Mouse (Mus musculus): ENCODE measurements at regions not wholly inside any gene's neighbourhood (a gene's known extent, or its start where the extent isn't known, plus 50 kb on each side); places are given as distances from the start of the nearest gene placed in this dataset.

GRCm38 (mm10) chr16:8351424-8351823, 73.5 kb downstream of the Tmem114 start:
- H3K27me3 ChIP-seq (ENCODE audit: control insufficient read depth, insufficient read depth, low read length): no peaks in the 10 kb centered on the region
- no peaks in the 10 kb centered on the region for H3K4me1 ChIP-seq (ENCODE audit: control insufficient read depth, insufficient read depth, low read length)
- H3K79me2 ChIP-seq (ENCODE audit: control insufficient read depth, insufficient read depth, low read length): no peaks in the 10 kb centered on the region
- H3K36me3 ChIP-seq (ENCODE audit: control insufficient read depth, insufficient read depth, low read length): no peaks in the 10 kb centered on the region
- TF ChIP-seq CTCF (IDR thresholded peaks at IDR 0.05; ENCODE audit: low read depth, low read length) (no peak), POLR2A (IDR thresholded peaks at IDR 0.05; ENCODE audit: extremely low read depth, insufficient read depth, low read length) (no peak)
- H3K27ac ChIP-seq (replicated peaks; ENCODE audit: insufficient read depth, low read depth, low read length): no peak overlapping the region
- WGBS: 36% methylated on average over 4 of the region's 4 CpGs
- H3K9ac ChIP-seq (ENCODE audit: low read depth, low read length): no peak overlapping the region
- no peak for DNase-seq (ENCODE audit: extremely low read depth, low read depth, low spot score)
- no peak overlapping the region for H3K4me3 ChIP-seq (ENCODE audit: insufficient read depth, low read depth, low read length)

DNA sequence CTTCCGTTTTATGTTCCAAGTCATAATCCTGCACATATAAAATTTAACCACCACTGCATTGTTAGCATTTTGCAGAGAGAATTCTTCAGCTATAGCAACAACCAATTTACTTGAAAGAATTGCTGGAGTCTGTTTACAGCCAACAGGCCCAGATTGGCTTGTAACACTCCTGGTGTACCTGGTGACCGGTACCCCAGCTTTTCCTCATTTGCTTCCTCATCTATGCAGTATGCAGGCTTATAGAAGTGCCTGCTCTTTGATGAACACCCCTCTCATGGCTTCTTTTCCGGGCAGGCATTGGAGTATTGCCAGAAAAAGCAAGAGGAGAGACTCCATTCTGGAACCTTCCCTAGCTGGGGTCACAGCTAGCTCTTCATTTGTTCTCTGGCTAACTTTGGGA, 75.8 kb downstream of the Tmem114 start:
- H3K9ac ChIP-seq (ENCODE audit: low read depth, low read length): no peak overlapping the region
- WGBS: 74% methylated on average over 3 of the region's 3 CpGs

DNA sequence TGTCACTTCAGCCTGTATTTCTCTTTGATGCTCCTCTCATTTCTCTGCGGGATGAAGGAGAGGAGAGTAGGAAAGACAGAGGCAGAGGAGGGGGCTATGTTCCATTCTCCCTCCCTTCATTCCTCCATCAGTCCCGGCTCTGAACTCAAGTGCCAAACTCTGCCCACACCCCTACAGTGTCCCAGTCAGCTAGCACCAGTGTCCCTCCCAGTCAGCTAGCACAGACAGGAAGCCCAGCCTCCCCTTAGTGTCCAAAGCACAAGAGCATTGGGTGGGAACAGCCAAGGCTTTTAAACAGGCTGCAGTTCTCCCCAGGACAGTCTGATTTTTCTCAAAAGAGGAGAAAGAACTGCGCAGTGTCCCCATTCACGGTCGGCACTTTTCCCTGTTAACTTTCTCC, 76.3 kb downstream of the Tmem114 start:
- no peak for DNase-seq (ENCODE audit: extremely low read depth, low read depth, low spot score)
- no peak overlapping the region for H3K4me3 ChIP-seq (ENCODE audit: insufficient read depth, low read depth, low read length)
- WGBS: 68% methylated on average over 5 of the region's 5 CpGs
- H3K4me1 ChIP-seq (ENCODE audit: control insufficient read depth, insufficient read depth, low read length): no peaks in the 10 kb centered on the region
- no peaks in the 10 kb centered on the region for H3K27me3 ChIP-seq (ENCODE audit: control insufficient read depth, insufficient read depth, low read length)
- no peaks in the 10 kb centered on the region for H3K79me2 ChIP-seq (ENCODE audit: control insufficient read depth, insufficient read depth, low read length)
- TF ChIP-seq POLR2A (IDR thresholded peaks at IDR 0.05; ENCODE audit: extremely low read depth, insufficient read depth, low read length) (no peak), CTCF (IDR thresholded peaks at IDR 0.05; ENCODE audit: low read depth, low read length) (no peak)
- H3K27ac ChIP-seq (replicated peaks; ENCODE audit: insufficient read depth, low read depth, low read length): no peak overlapping the region
- no peaks in the 10 kb centered on the region for H3K36me3 ChIP-seq (ENCODE audit: control insufficient read depth, insufficient read depth, low read length)
- no peak overlapping the region for H3K9ac ChIP-seq (ENCODE audit: low read depth, low read length)

More for the DNA sequence above, 75.8 kb downstream of the Tmem114 start:
- Histone ChIP-seq H3K27me3 (ENCODE audit: control insufficient read depth, insufficient read depth, low read length) (no peaks in the 10 kb centered on the region), H3K79me2 (ENCODE audit: control insufficient read depth, insufficient read depth, low read length) (no peaks in the 10 kb centered on the region), H3K27ac (replicated peaks; ENCODE audit: insufficient read depth, low read depth, low read length) (no peak overlapping the region), H3K4me1 (ENCODE audit: control insufficient read depth, insufficient read depth, low read length) (no peaks in the 10 kb centered on the region), H3K36me3 (ENCODE audit: control insufficient read depth, insufficient read depth, low read length) (no peaks in the 10 kb centered on the region), H3K4me3 (ENCODE audit: insufficient read depth, low read depth, low read length) (no peak overlapping the region)
- DNase-seq (ENCODE audit: extremely low read depth, low read depth, low spot score): no peak
- TF ChIP-seq CTCF (IDR thresholded peaks at IDR 0.05; ENCODE audit: low read depth, low read length) (no peak), POLR2A (IDR thresholded peaks at IDR 0.05; ENCODE audit: extremely low read depth, insufficient read depth, low read length) (no peak)

DNA sequence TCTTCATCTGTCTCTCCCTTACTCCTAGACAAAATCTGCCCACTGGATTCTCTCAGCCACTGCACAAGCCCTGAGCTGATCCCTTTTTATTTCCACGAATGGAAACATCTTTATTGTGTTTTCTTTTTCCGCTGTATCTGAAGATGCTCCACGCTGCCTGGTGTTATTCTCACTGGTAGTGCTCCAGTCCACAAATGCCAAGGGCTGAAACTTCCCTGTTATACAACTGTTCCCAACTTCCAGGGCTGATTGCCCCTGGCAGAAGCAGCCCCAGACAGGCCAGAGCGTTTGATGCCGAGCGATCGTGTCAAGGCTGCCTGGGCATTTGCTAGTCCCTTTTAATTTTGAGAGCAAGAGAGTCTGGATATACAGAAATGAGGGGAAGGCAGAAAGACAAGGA, 79.7 kb downstream of the Tmem114 start:
- WGBS: 79% methylated on average over 7 of the region's 7 CpGs
- H3K4me1 ChIP-seq (ENCODE audit: control insufficient read depth, insufficient read depth, low read length): no peaks in the 10 kb centered on the region
- no peaks in the 10 kb centered on the region for H3K27me3 ChIP-seq (ENCODE audit: control insufficient read depth, insufficient read depth, low read length)
- no peaks in the 10 kb centered on the region for H3K79me2 ChIP-seq (ENCODE audit: control insufficient read depth, insufficient read depth, low read length)
- no peak for TF ChIP-seq POLR2A (IDR thresholded peaks at IDR 0.05; ENCODE audit: extremely low read depth, insufficient read depth, low read length)
- TF ChIP-seq CTCF (IDR thresholded peaks at IDR 0.05; ENCODE audit: low read depth, low read length): no peak
- no peaks in the 10 kb centered on the region for H3K36me3 ChIP-seq (ENCODE audit: control insufficient read depth, insufficient read depth, low read length)
- no peak overlapping the region for H3K9ac ChIP-seq (ENCODE audit: low read depth, low read length)
- H3K4me3 ChIP-seq (ENCODE audit: insufficient read depth, low read depth, low read length): no peak overlapping the region
- no peak overlapping the region for H3K27ac ChIP-seq (replicated peaks; ENCODE audit: insufficient read depth, low read depth, low read length)
- DNase-seq (ENCODE audit: extremely low read depth, low read depth, low spot score): no peak

GRCm38 (mm10) chr16:8333081-8333710, 91.7 kb downstream of the Tmem114 start:
- TF ChIP-seq CTCF (IDR thresholded peaks at IDR 0.05; ENCODE audit: low read depth, low read length) (no peak), POLR2A (IDR thresholded peaks at IDR 0.05; ENCODE audit: extremely low read depth, insufficient read depth, low read length) (no peak)
- H3K4me3 ChIP-seq (ENCODE audit: insufficient read depth, low read depth, low read length): no peak overlapping the region
- no peak for DNase-seq (ENCODE audit: extremely low read depth, low read depth, low spot score)
- no peaks in the 10 kb centered on the region for H3K36me3 ChIP-seq (ENCODE audit: control insufficient read depth, insufficient read depth, low read length)
- no peaks in the 10 kb centered on the region; the same call in 1 of the 2 replicates for H3K27me3 ChIP-seq (ENCODE audit: control insufficient read depth, insufficient read depth, low read length)
- H3K27ac ChIP-seq (replicated peaks; ENCODE audit: insufficient read depth, low read depth, low read length): no peak overlapping the region
- no peaks in the 10 kb centered on the region for H3K4me1 ChIP-seq (ENCODE audit: control insufficient read depth, insufficient read depth, low read length)
- H3K9ac ChIP-seq (ENCODE audit: low read depth, low read length): no peak overlapping the region
- 37% methylated on average over 8 of the region's 8 CpGs for whole genome bisulfite sequencing
- no peaks in the 10 kb centered on the region for H3K79me2 ChIP-seq (ENCODE audit: control insufficient read depth, insufficient read depth, low read length)

GRCm38 (mm10) chr16:8311996-8312395, 112.9 kb downstream of the Tmem114 start:
- Histone ChIP-seq H3K4me1 (ENCODE audit: control insufficient read depth, insufficient read depth, low read length) (no peaks in the 10 kb centered on the region), H3K4me3 (ENCODE audit: insufficient read depth, low read depth, low read length) (no peak overlapping the region), H3K9ac (ENCODE audit: low read depth, low read length) (no peak overlapping the region), H3K27ac (replicated peaks; ENCODE audit: insufficient read depth, low read depth, low read length) (no peak overlapping the region), H3K27me3 (ENCODE audit: control insufficient read depth, insufficient read depth, low read length) (no peaks in the 10 kb centered on the region), H3K36me3 (ENCODE audit: control insufficient read depth, insufficient read depth, low read length) (no peaks in the 10 kb centered on the region), H3K79me2 (ENCODE audit: control insufficient read depth, insufficient read depth, low read length) (no peaks in the 10 kb centered on the region)
- WGBS: 73% methylated on average over 7 of the region's 7 CpGs
- no peak for DNase-seq (ENCODE audit: extremely low read depth, low read depth, low spot score)
- no peak for TF ChIP-seq CTCF (IDR thresholded peaks at IDR 0.05; ENCODE audit: low read depth, low read length)
- TF ChIP-seq POLR2A (IDR thresholded peaks at IDR 0.05; ENCODE audit: extremely low read depth, insufficient read depth, low read length): no peak

All from liver, adult 2 months (tissue).